Mouse (Mus musculus): ENCODE measurements around the gene Zfyve28.
A peak's percentile ranks its signal among the peaks of the same experiment; 100 is the strongest.

Zfyve28 gene

GRCm38 (mm10) chr5:34288154-34288716 is at the start of gene Zfyve28, which contains the start of gene Cfap99:
TSS of gene Zfyve28 (minus strand) at chr5:34288449.
TSS of gene Cfap99 (plus strand) at chr5:34288600.
- peak; percentile 58 to 69 for DNase-seq (ENCODE audit: low spot score in 2 of 2)

GRCm38 (mm10) chr5:34336775-34337450 is 48.7 kb upstream of the Zfyve28 start:
- DNase-seq (ENCODE audit: low spot score in 2 of 2): peak; percentile 47 to 50

GRCm38 (mm10) chr5:34336097-34336774 is 48.0 kb upstream of the Zfyve28 start, which contains the start of gene Rnf4:
TSS of gene Rnf4 (plus strand) at chr5:34336289.
- DNase-seq (ENCODE audit: low spot score in 2 of 2): peak; percentile 94 to 97

- DNase-seq (ENCODE audit: low spot score in 2 of 2): peak; percentile 37 to 60
Measured at GRCm38 (mm10) chr5:34335539-34336096, 47.4 kb upstream of the Zfyve28 start.

GRCm38 (mm10) chr5:34334081-34334480 is 45.8 kb upstream of the Zfyve28 start:
- DNase-seq (ENCODE audit: low spot score in 2 of 2): no peak

GRCm38 (mm10) chr5:34330136-34330535 is 41.9 kb upstream of the Zfyve28 start:
- DNase-seq (ENCODE audit: low spot score in 2 of 2): no peak

GRCm38 (mm10) chr5:34326875-34327576 is 38.8 kb upstream of the Zfyve28 start:
- peak in 1 of 2 experiments; percentile 16 for DNase-seq (ENCODE audit: low spot score in 2 of 2)

GRCm38 (mm10) chr5:34326249-34326691 is 38.0 kb upstream of the Zfyve28 start:
- DNase-seq (ENCODE audit: low spot score in 2 of 2): no peak

- no peak for DNase-seq (ENCODE audit: low spot score in 2 of 2)
Measured at GRCm38 (mm10) chr5:34325286-34325685, 37.0 kb upstream of the Zfyve28 start.

GRCm38 (mm10) chr5:34321236-34321635 is 33.0 kb upstream of the Zfyve28 start:
- no peak for DNase-seq (ENCODE audit: low spot score in 2 of 2)

GRCm38 (mm10) chr5:34319491-34320034 is 31.3 kb upstream of the Zfyve28 start:
- no peak for DNase-seq (ENCODE audit: low spot score in 2 of 2)

GRCm38 (mm10) chr5:34309016-34309415 is 20.8 kb upstream of the Zfyve28 start:
- no peak for DNase-seq (ENCODE audit: low spot score in 2 of 2)

- DNase-seq (ENCODE audit: low spot score in 2 of 2): no peak
Measured at GRCm38 (mm10) chr5:34302377-34302776, 14.1 kb upstream of the Zfyve28 start.

- no peak for DNase-seq (ENCODE audit: low spot score in 2 of 2)
Measured at GRCm38 (mm10) chr5:34298937-34299535, 10.8 kb upstream of the Zfyve28 start.

- no peak for DNase-seq (ENCODE audit: low spot score in 2 of 2)
Measured at GRCm38 (mm10) chr5:34298061-34298460, 9.8 kb upstream of the Zfyve28 start.

GRCm38 (mm10) chr5:34295141-34295540 is 6.9 kb upstream of the Zfyve28 start:
- no peak for DNase-seq (ENCODE audit: low spot score in 2 of 2)

- DNase-seq (ENCODE audit: low spot score in 2 of 2): no peak
Measured at GRCm38 (mm10) chr5:34294696-34295095, 6.4 kb upstream of the Zfyve28 start.

- DNase-seq (ENCODE audit: low spot score in 2 of 2): no peak
Measured at GRCm38 (mm10) chr5:34293363-34293762, 5.1 kb upstream of the Zfyve28 start.

GRCm38 (mm10) chr5:34289286-34289685 is 1.0 kb upstream of the Zfyve28 start:
- DNase-seq (ENCODE audit: low spot score in 2 of 2): no peak

GRCm38 (mm10) chr5:34287838-34288145 is 457 bp downstream of the Zfyve28 start:
- DNase-seq (ENCODE audit: low spot score in 2 of 2): no peak

Measured in urinary bladder, adult 18-20 months (tissue).